Mouse (Mus musculus) hematopoietic multipotent progenitor cell, adult 10-12 weeks (in vitro differentiated cells): Measurements from ENCODE around the gene Usp28. TPM values are rescaled to one million over a fixed set of nuclear protein-coding genes. Genes with fewer than 3 reads are reported as not detected.

ENCODE experiments used
- polyA plus RNA-seq: library from polyadenylated mRNA; stranded (reverse); fragments of >175 nt; gene quantifications from 2 replicates; pipeline ENCODE4 v1.2.3, GENCODE M21; 2012; ENCODE audit warnings: low replicate concordance

Gene Usp28
- 15.5 and 16.0 TPM in 2 replicates for polyA plus RNA-seq

GRCm38 (mm10) chr9:48984845-48985707 is at the start of gene Usp28:
Gene Usp28 (plus strand): TSS chr9:48985375.

GRCm38 (mm10) chr9:48964587-48965040 is 20.6 kb upstream of the Usp28 start, which contains the start of gene Htr3b:
Gene Htr3b (minus strand): TSS chr9:48964990.

GRCm38 (mm10) chr9:49055333-49056205 is 70.4 kb downstream of the Usp28 start, which contains the start of gene Zw10:
Gene Zw10 (plus strand): TSS chr9:49055613.

GRCm38 (mm10) chr9:49081107-49081506 is 95.9 kb downstream of the Usp28 start, which contains the start of gene Tmprss5:
Gene Tmprss5 (plus strand): TSS chr9:49081260.

Other genes starting within 250 kb of the Usp28 start
- gene Zbtb16, start 149.2 kb upstream of the Usp28 start, polyA plus RNA-seq, result 1.6 and 4.3 TPM in 2 replicates
- gene Htr3a, start 74.3 kb upstream of the Usp28 start, polyA plus RNA-seq, result not detected in 2 replicates
- gene Htr3b, start 20.4 kb upstream of the Usp28 start, polyA plus RNA-seq, result 0.07 TPM in 1 of 2 replicates, not detected in the other
- gene Zw10, start 70.2 kb downstream of the Usp28 start, polyA plus RNA-seq, result 3.5 and 3.8 TPM in 2 replicates
- not detected in 2 replicates for gene Tmprss5, start 95.9 kb downstream of the Usp28 start, polyA plus RNA-seq